ENCODE assay signal across 8 mouse cellular contexts in the genomic region with DNA sequence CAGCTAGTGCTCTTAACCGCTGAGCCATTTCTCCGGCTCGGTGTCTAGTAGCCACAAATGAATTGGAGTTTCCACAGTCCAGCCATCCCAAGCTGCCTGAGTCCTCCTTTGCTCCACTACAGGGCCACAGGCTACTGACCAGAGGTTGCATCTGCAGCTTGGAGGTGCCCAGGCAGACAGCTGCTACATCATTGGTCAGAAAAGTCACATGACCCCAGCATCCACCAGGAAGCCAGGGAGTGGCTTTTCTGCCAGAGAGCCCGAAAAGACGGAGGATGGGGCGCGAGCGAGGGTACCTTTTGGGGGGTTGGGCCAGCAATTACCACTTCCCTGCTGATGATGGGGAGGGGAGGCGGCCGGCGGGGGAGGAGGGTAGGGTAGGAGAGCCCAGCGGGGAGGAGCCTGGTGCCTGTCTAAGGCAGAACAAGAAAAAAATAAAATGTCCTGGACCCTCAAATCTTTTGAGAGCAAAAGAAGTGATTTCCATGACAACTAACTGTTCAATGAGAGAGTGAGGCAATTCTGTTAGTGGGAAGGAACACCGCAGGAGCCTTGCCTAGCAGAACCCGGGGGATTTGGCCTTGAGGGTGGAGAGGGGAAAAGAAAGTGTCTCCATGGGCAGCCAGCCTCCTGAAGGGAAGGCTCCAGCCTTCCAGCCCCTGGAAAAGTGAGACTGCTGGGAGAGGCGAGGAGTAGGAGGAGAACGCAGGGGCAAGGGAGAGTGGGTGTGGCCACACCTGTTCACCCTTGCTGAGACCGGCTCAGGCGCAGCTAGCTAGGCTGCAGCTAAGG. TPM values are rescaled to one million over a fixed set of nuclear protein-coding genes. Genes with fewer than 3 reads are reported as not detected.
DNase-seq lines count a peak whose midpoint lies in the region; ATAC-seq and TF ChIP-seq lines count a peak whose summit lies in the region.

No protein-coding gene starts in this region.

- no peaks in the 10 kb centered on the region for H3K4me1 ChIP-seq in lung, adult 2 months (ENCODE audit: control insufficient read depth, insufficient read depth, low read length)
- peaks cover 11% of the 10 kb centered on the region for H3K4me1 ChIP-seq in forebrain, embryonic 16.5 days (replicated peaks; ENCODE audit: control insufficient read depth, insufficient read depth, low read length)
- no peaks in the 10 kb centered on the region for H3K4me1 ChIP-seq in kidney, postnatal 0 days (replicated peaks; ENCODE audit: insufficient read depth, low read length)
- peaks cover 14% of the 10 kb centered on the region for H3K4me1 ChIP-seq in neural tube, embryonic 13.5 days (replicated peaks)

- WGBS in lung, adult 2 months, result 6% methylated on average over 18 of the region's 18 CpGs
- WGBS in forebrain, embryonic 16.5 days, result 4% methylated on average over 18 of the region's 18 CpGs
- 4% methylated on average over 18 of the region's 18 CpGs for WGBS in kidney, postnatal 0 days
- WGBS in neural tube, embryonic 13.5 days, result 4% methylated on average over 18 of the region's 18 CpGs

- no peak for TF ChIP-seq POLR2A in lung, adult 2 months (IDR thresholded peaks at IDR 0.05; ENCODE audit: borderline replicate concordance, extremely low read depth, low read depth, low read length)

- H3K4me3 ChIP-seq in lung, adult 2 months (replicated peaks; ENCODE audit: extremely low read depth, low read depth, low read length), result no peak overlapping the region
- peak overlapping the region; percentile 44 for H3K4me3 ChIP-seq in forebrain, embryonic 16.5 days (replicated peaks; ENCODE audit: low read length)
- H3K4me3 ChIP-seq in kidney, postnatal 0 days (replicated peaks; ENCODE audit: low read depth, low read length), result peak overlapping the region; percentile 12
- H3K4me3 ChIP-seq in neural tube, embryonic 13.5 days, result peak overlapping the region; percentile 42

- TF ChIP-seq CTCF in lung, adult 2 months (IDR thresholded peaks at IDR 0.05; ENCODE audit: insufficient read depth, low read length), result no peak
- TF ChIP-seq CTCF in kidney, postnatal 0 days (IDR thresholded peaks at IDR 0.05; ENCODE audit: low read depth), result no peak

- peak; percentile 5 to 8 for DNase-seq in lung, adult 18-20 months
- no peak for DNase-seq in lung, adult 2 months
- peak; percentile 22 to 38 for DNase-seq in cerebellum, adult 18-20 months
- DNase-seq in kidney, postnatal 0 days (ENCODE audit: low spot score), result peak; percentile 32
- no peak for DNase-seq in urinary bladder, postnatal 25 days (ENCODE audit: low spot score)

- ATAC-seq in forebrain, embryonic 16.5 days, result peak; percentile 68
- peak; percentile 85 for ATAC-seq in kidney, postnatal 0 days (replicated peaks; ENCODE audit: low FRiP score, low read depth)
- peak; percentile 81 for ATAC-seq in neural tube, embryonic 13.5 days (ENCODE audit: low read depth)
- no peak for ATAC-seq in megakaryocyte-erythroid progenitor cell, adult 5-6 weeks (replicated peaks; ENCODE audit: low FRiP score, low TSS enrichment, poor library complexity, severe bottlenecking)

- H3K9ac ChIP-seq in forebrain, embryonic 16.5 days (replicated peaks; ENCODE audit: low read depth, low read length), result peak overlapping the region; percentile 53
- no peak overlapping the region for H3K9ac ChIP-seq in kidney, postnatal 0 days (ENCODE audit: low read depth, low read length)
- peak overlapping the region; percentile 65 for H3K9ac ChIP-seq in neural tube, embryonic 13.5 days

- no peaks in the 10 kb centered on the region for H3K36me3 ChIP-seq in forebrain, embryonic 16.5 days (ENCODE audit: control insufficient read depth, insufficient read depth)
- no peaks in the 10 kb centered on the region for H3K36me3 ChIP-seq in kidney, postnatal 0 days (ENCODE audit: insufficient read depth, low read length)
- H3K36me3 ChIP-seq in neural tube, embryonic 13.5 days, result no peaks in the 10 kb centered on the region

- H3K4me2 ChIP-seq in forebrain, embryonic 16.5 days (ENCODE audit: low read length), result peak overlapping the region; percentile 61
- H3K4me2 ChIP-seq in kidney, postnatal 0 days (ENCODE audit: low read length), result peak overlapping the region; percentile 49
- peak overlapping the region; percentile 58 for H3K4me2 ChIP-seq in neural tube, embryonic 13.5 days

- no peaks in the 10 kb centered on the region for H3K27me3 ChIP-seq in forebrain, embryonic 16.5 days (replicated peaks; ENCODE audit: control insufficient read depth, insufficient read depth, low read length)
- H3K27me3 ChIP-seq in kidney, postnatal 0 days (ENCODE audit: insufficient read depth, low read length), result no peaks in the 10 kb centered on the region
- H3K27me3 ChIP-seq in neural tube, embryonic 13.5 days, result no peaks in the 10 kb centered on the region; the same call in 1 of the 2 replicates

- H3K27ac ChIP-seq in forebrain, embryonic 16.5 days (ENCODE audit: low read length), result peak overlapping the region; percentile 29; the same call in 1 of the 2 replicates
- no peak overlapping the region for H3K27ac ChIP-seq in kidney, postnatal 0 days
- H3K27ac ChIP-seq in neural tube, embryonic 13.5 days (replicated peaks), result no peak overlapping the region

- no peaks in the 10 kb centered on the region for H3K9me3 ChIP-seq in forebrain, embryonic 16.5 days (ENCODE audit: control insufficient read depth, low read length)
- H3K9me3 ChIP-seq in kidney, postnatal 0 days (replicated peaks; ENCODE audit: low read length), result no peaks in the 10 kb centered on the region
- H3K9me3 ChIP-seq in neural tube, embryonic 13.5 days, result no peaks in the 10 kb centered on the region

RNA-seq across cellular contexts. Expression of a gene that starts 57.5 kb away (rescaled TPM):
- polyA plus RNA-seq in lung, adult 2 months (2012; rRNA removed), result 0.05 and 0.18 TPM in 2 replicates
- 8.4 and 9.1 TPM in 2 replicates for polyA plus RNA-seq in forebrain, embryonic 16.5 days (2015; fragmentation: Nextera tagmentation; extraction: Ambion mirVana)
- 0.27 and 0.28 TPM in 2 replicates for polyA plus RNA-seq in kidney, postnatal 0 days (2015; fragmentation: Nextera tagmentation; extraction: Ambion mirVana)
- polyA plus RNA-seq in neural tube, embryonic 13.5 days (2015; fragmentation: Nextera tagmentation; extraction: Ambion mirVana), result 3.0 TPM in 2 replicates
- not detected in 2 replicates for total RNA-seq in megakaryocyte-erythroid progenitor cell, adult 5-6 weeks (2014; fragmentation: Nextera tagmentation)
- not detected in 2 replicates for total RNA-seq in megakaryocyte-erythroid progenitor cell, adult 5-6 weeks (2017)

Comparison
In these comparisons a context has a peak if more than half of its experiments do, and no peak if none do; other contexts are left out.
1. DNase-seq: peak in lung, adult 18-20 months (2 of 2), cerebellum, adult 18-20 months (2 of 2) and kidney, postnatal 0 days (single experiment); none in lung, adult 2 months (single experiment) and urinary bladder, postnatal 25 days (single experiment).
2. Peak in every context shown above with its lines, with median percentiles within 50 percentile points of each other: H3K4me2 ChIP-seq.